Mouse (Mus musculus) splenic B cell, adult 2 months (primary cell): ENCODE measurements around the gene Acbd5.

Source experiments
- DNase-seq: peaks from one replicate; pipeline ENCODE4 v3.0.0-alpha.2; 2011; ENCODE audit warnings: low read depth, low spot score
- H3K27me3 ChIP-seq: 2 replicates; pipeline ENCODE4 v1.6.1; 2012; ENCODE audit warnings: mild to moderate bottlenecking, low read length, moderate library complexity, mixed read lengths; ENCODE audit not compliant: control insufficient read depth, poor library complexity, insufficient read depth, severe bottlenecking
- H3K36me3 ChIP-seq: 2 replicates; pipeline ENCODE4 v1.6.1; 2012; ENCODE audit warnings: mild to moderate bottlenecking, low read length, moderate library complexity, mixed read lengths; ENCODE audit not compliant: control insufficient read depth, poor library complexity, insufficient read depth, severe bottlenecking

Acbd5 gene

GRCm38 (mm10) chr2:23097028-23097427 lies 29.1 kb downstream of the Acbd5 start:
- DNase-seq, result peak; percentile 71
- Histone ChIP-seq H3K36me3 (peaks cover 7% of the 10 kb centered on the region; the same call in 1 of the 2 replicates), H3K27me3 (no peaks in the 10 kb centered on the region)

GRCm38 (mm10) chr2:23102266-23102665 lies 34.3 kb downstream of the Acbd5 start:
- H3K27me3 ChIP-seq, result no peaks in the 10 kb centered on the region
- 0 out of 2 replicates have a peak, but pooled peaks cover 3% of the 10 kb centered on the region for H3K36me3 ChIP-seq
- DNase-seq, result no peak

- Histone ChIP-seq H3K36me3 (peaks cover 3% of the 10 kb centered on the region), H3K27me3 (no peaks in the 10 kb centered on the region)
- DNase-seq, result no peak
These were observed 51.6 kb downstream of the Acbd5 start for GRCm38 (mm10) chr2:23119573-23119972.

GRCm38 (mm10) chr2:23155199-23155621 lies 87.2 kb downstream of the Acbd5 start:
- DNase-seq, result no peak
- H3K27me3 ChIP-seq, result no peaks in the 10 kb centered on the region
- no peaks in the 10 kb centered on the region for H3K36me3 ChIP-seq

- Histone ChIP-seq H3K27me3 (no peaks in the 10 kb centered on the region), H3K36me3 (no peaks in the 10 kb centered on the region)
- peak; percentile 99 for DNase-seq
These were observed 88.0 kb downstream of the Acbd5 start, which contains the start of the genes Mastl and Yme1l1 for GRCm38 (mm10) chr2:23155777-23156607. Gene Mastl (minus strand): TSS chr2:23156024. Gene Yme1l1 (plus strand): TSS chr2:23156369.

GRCm38 (mm10) chr2:23156608-23157081 lies 88.7 kb downstream of the Acbd5 start:
- Histone ChIP-seq H3K27me3 (no peaks in the 10 kb centered on the region), H3K36me3 (no peaks in the 10 kb centered on the region)
- DNase-seq, result no peak
